Mouse (Mus musculus): Measurements from ENCODE around the gene Zbtb9. TPM values are rescaled to one million over a fixed set of nuclear protein-coding genes. Genes with fewer than 3 reads are reported as not detected.
A peak's percentile ranks its signal among the peaks of the same experiment; 100 is the strongest.

Zbtb9 gene
- polyA plus RNA-seq, 1 experiment from 2014 or later = 14.1 TPM

DNA sequence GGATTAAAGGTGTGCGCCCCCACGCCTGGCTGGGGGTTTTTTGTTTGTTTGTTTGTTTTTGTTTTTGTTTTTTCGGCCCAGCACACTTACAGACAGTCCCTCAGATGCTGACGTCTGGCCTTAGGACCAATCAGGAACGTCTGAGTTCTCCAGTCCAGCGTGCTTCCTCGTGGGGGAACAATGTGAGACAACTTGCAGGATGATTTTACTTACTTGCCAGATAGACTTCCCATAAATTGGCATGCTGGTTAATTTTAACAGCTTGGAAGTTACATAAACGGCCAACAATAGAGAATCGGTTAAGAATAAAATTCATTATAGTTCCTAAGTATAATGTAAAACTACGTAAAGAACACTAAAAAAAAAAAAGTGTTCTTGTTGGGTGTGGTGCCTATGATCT lies 38.2 kb downstream of the Zbtb9 start:
- H3K4me3 ChIP-seq (replicated peaks; ENCODE audit: low read length) = no peak overlapping the region
- no peak overlapping the region for H3K4me2 ChIP-seq (ENCODE audit: low read depth, low read length)
- H3K9ac ChIP-seq (ENCODE audit: low read length) = no peak overlapping the region
- H3K27ac ChIP-seq (ENCODE audit: low read length) = no peak overlapping the region
- 85% methylated on average over 10 of the region's 10 CpGs for WGBS
- H3K9me3 ChIP-seq (replicated peaks; ENCODE audit: control insufficient read depth, low read length) = no peaks in the 10 kb centered on the region
- no peaks in the 10 kb centered on the region for H3K27me3 ChIP-seq (ENCODE audit: control insufficient read depth, insufficient read depth, low read length)
- H3K4me1 ChIP-seq (ENCODE audit: control insufficient read depth, insufficient read depth, low read length) = no peaks in the 10 kb centered on the region
- ATAC-seq (ENCODE audit: insufficient read depth, low FRiP score) = no peak
- H3K36me3 ChIP-seq (ENCODE audit: control insufficient read depth, insufficient read depth, low read length) = no peaks in the 10 kb centered on the region

DNA sequence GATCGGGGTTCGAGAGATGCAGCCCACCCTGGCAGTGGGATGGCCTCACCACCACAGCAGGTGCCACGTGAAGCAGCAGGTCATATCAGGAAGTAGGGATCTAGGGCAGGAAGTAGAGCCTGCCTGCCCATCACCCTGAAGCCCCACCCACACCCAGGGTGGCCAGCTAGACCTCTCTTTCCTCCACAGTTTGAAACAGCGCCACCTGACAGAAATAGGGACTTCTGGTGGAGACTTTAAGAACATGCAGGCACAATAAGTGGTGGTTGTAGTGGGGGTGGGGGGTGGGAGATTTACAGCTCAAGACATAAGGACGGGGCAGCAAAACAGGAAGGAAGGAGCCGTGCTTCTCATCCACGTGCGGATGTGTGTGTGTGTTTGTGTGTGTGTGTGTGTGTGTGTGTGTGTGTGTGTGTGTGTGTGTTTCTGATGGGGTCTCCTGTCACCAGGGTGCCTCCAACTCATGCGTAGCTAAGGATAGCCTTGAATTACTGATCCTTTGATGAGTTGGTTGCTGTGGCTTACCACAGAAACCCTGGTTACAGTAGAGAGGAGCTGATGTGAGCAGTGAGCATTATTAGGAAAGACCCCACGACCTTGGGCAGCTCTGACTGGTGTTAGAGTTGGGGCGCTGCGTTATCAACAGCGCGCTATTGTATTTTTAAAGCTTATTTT lies 39.2 kb downstream of the Zbtb9 start:
- Histone ChIP-seq H3K27me3 (ENCODE audit: control insufficient read depth, insufficient read depth, low read length) (no peaks in the 10 kb centered on the region), H3K36me3 (ENCODE audit: control insufficient read depth, insufficient read depth, low read length) (no peaks in the 10 kb centered on the region), H3K4me1 (ENCODE audit: control insufficient read depth, insufficient read depth, low read length) (no peaks in the 10 kb centered on the region), H3K9ac (ENCODE audit: low read length) (no peak overlapping the region), H3K4me2 (ENCODE audit: low read depth, low read length) (0 out of 2 replicates have a peak overlapping the region, but pooled peaks have one; percentile 2), H3K4me3 (replicated peaks; ENCODE audit: low read length) (no peak overlapping the region), H3K9me3 (replicated peaks; ENCODE audit: control insufficient read depth, low read length) (no peaks in the 10 kb centered on the region), H3K27ac (ENCODE audit: low read length) (no peak overlapping the region)
- peak; percentile 23; the same call in 1 of the 2 replicates for ATAC-seq (ENCODE audit: insufficient read depth, low FRiP score)
- WGBS = 48% methylated on average over 14 of the region's 14 CpGs

GRCm38 (mm10) chr17:27012909-27013308 lies 39.9 kb downstream of the Zbtb9 start:
- Histone ChIP-seq H3K9me3 (replicated peaks; ENCODE audit: control insufficient read depth, low read length) (no peaks in the 10 kb centered on the region), H3K27me3 (ENCODE audit: control insufficient read depth, insufficient read depth, low read length) (no peaks in the 10 kb centered on the region), H3K36me3 (ENCODE audit: control insufficient read depth, insufficient read depth, low read length) (no peaks in the 10 kb centered on the region), H3K4me3 (replicated peaks; ENCODE audit: low read length) (no peak overlapping the region), H3K4me1 (ENCODE audit: control insufficient read depth, insufficient read depth, low read length) (0 out of 2 replicates have a peak, but pooled peaks cover 3% of the 10 kb centered on the region), H3K27ac (ENCODE audit: low read length) (no peak overlapping the region), H3K4me2 (ENCODE audit: low read depth, low read length) (no peak overlapping the region), H3K9ac (ENCODE audit: low read length) (no peak overlapping the region; the same call in 1 of the 2 replicates)
- WGBS = 31% methylated on average over 6 of the region's 6 CpGs
- no peak for ATAC-seq (ENCODE audit: insufficient read depth, low FRiP score)

DNA sequence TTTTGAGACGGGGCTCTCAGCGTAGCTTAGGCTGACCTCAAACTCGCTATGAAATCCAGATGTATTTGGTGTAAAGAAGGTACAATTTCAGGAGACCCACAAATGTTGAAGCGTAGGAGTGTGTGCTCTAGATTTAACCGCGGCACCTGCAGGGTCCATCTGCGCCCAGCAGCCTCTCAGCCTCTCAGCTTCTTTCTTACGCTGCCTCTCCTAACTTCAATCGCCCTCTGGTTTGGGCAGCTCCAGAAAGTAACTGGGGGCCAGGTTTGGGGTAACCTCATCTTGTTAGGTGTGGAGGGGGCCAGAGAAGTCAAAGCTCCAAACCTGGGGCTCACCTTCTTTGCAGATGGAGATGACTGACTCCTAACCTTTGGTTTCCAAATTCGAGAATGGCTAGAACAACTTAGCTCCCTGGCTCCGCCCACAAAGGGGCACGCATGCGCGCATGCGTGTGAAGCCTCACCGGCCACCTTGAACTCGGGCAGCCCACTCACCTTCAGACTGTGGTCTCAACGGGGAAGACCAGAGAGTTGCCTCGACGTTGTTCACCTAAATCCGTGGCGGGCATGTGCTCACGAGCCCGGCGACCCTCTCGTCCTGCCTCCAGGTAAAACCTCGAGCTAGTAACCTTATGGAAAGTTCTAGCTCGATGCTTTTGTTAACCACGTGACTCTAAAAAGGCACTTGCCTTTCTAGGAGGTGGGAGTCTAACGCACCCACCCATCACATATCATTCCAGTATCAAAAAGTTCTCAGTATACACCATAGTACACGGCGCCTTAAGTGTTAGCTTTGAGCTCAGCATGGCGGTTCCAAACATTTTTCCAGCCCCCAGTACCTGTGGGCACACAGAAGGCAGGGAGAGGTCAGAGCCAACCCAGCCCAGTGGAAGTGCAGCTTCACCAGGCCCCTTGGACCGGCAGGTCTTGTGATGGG lies 44.9 kb downstream of the Zbtb9 start:
- Histone ChIP-seq H3K4me2 (ENCODE audit: low read depth, low read length) (peak overlapping the region; percentile 84), H3K4me3 (replicated peaks; ENCODE audit: low read length) (peak overlapping the region; percentile 59), H3K9me3 (replicated peaks; ENCODE audit: control insufficient read depth, low read length) (no peaks in the 10 kb centered on the region), H3K4me1 (ENCODE audit: control insufficient read depth, insufficient read depth, low read length) (0 out of 2 replicates have a peak, but pooled peaks cover 3% of the 10 kb centered on the region), H3K36me3 (ENCODE audit: control insufficient read depth, insufficient read depth, low read length) (peaks cover 8% of the 10 kb centered on the region), H3K27ac (ENCODE audit: low read length) (peak overlapping the region; percentile 67), H3K27me3 (ENCODE audit: control insufficient read depth, insufficient read depth, low read length) (no peaks in the 10 kb centered on the region), H3K9ac (ENCODE audit: low read length) (peak overlapping the region; percentile 79)
- peak; percentile 82 for ATAC-seq (ENCODE audit: insufficient read depth, low FRiP score)
- WGBS = 5% methylated on average over 34 of the region's 34 CpGs

DNA sequence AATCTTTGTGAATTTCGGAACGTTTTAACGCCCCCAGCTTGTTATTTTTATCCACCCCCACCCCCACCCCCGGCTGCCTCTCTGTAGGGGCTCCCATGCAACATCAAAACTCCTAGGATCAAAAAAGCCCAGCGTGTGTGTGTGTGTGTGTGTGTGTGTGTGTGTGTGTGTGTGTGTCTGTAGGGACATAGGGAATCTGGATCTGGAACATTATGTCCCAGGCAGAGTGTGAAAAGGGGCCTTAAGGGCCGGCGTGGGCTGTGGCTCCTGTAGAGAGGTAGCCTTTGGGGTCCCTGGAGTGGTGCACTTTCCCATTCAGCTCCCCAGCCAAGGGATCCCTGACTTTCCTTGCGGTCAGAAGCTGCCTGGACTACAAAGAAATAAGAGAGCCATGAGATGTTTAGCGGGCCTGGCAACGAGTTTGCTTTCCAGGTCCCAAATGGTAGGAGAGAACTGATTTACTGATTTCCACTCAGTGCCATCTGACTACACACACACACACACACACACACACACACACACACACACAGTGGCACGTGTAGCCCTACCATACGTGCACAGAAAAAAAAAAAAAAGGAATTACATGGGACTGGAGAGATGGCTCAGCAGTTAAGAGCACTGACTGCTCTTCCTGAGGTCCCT lies 45.7 kb downstream of the Zbtb9 start:
- ATAC-seq (ENCODE audit: insufficient read depth, low FRiP score) = no peak
- no peaks in the 10 kb centered on the region for H3K27me3 ChIP-seq (ENCODE audit: control insufficient read depth, insufficient read depth, low read length)
- peak overlapping the region; percentile 79 for H3K9ac ChIP-seq (ENCODE audit: low read length)
- 33% methylated on average over 12 of the region's 12 CpGs for WGBS
- H3K4me3 ChIP-seq (replicated peaks; ENCODE audit: low read length) = peak overlapping the region; percentile 59
- H3K36me3 ChIP-seq (ENCODE audit: control insufficient read depth, insufficient read depth, low read length) = peaks cover 8% of the 10 kb centered on the region
- H3K4me1 ChIP-seq (ENCODE audit: control insufficient read depth, insufficient read depth, low read length) = 0 out of 2 replicates have a peak, but pooled peaks cover 3% of the 10 kb centered on the region
- peak overlapping the region; percentile 84 for H3K4me2 ChIP-seq (ENCODE audit: low read depth, low read length)
- no peak overlapping the region; the same call in 1 of the 2 replicates for H3K27ac ChIP-seq (ENCODE audit: low read length)
- H3K9me3 ChIP-seq (replicated peaks; ENCODE audit: control insufficient read depth, low read length) = no peaks in the 10 kb centered on the region

- 85% methylated on average over 14 of the region's 14 CpGs for WGBS
- peaks cover 8% of the 10 kb centered on the region for H3K36me3 ChIP-seq (ENCODE audit: control insufficient read depth, insufficient read depth, low read length)
These were observed 48.1 kb downstream of the Zbtb9 start for GRCm38 (mm10) chr17:27021076-27021475.

DNA sequence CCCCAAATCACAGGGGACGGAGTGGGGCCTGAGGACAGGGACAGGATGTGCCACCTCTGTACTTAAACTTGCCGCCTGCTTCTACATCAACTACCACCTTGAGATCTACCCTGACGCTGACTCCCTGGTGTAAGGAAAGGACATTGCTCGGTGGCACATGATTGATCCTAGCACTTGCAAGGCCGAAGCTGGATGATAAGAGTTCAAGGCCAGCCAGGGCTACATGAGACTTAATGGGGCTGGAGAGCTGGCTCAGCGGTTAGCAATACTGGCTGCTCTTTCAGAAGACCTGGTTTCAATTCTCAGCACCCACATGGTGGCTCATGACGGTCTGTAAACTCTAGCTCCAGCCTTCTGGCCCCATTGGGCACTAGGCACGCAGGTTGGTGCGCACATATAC lies 48.8 kb downstream of the Zbtb9 start:
- WGBS = 92% methylated on average over 9 of the region's 9 CpGs

More at GRCm38 (mm10) chr17:27021076-27021475, 48.1 kb downstream of the Zbtb9 start:
- 0 out of 2 replicates have a peak, but pooled peaks cover 3% of the 10 kb centered on the region for H3K4me1 ChIP-seq (ENCODE audit: control insufficient read depth, insufficient read depth, low read length)
- H3K4me2 ChIP-seq (ENCODE audit: low read depth, low read length) = no peak overlapping the region
- H3K9me3 ChIP-seq (replicated peaks; ENCODE audit: control insufficient read depth, low read length) = no peaks in the 10 kb centered on the region
- H3K27ac ChIP-seq (ENCODE audit: low read length) = no peak overlapping the region
- no peaks in the 10 kb centered on the region for H3K27me3 ChIP-seq (ENCODE audit: control insufficient read depth, insufficient read depth, low read length)
- ATAC-seq (ENCODE audit: insufficient read depth, low FRiP score) = no peak
- no peak overlapping the region for H3K4me3 ChIP-seq (replicated peaks; ENCODE audit: low read length)
- H3K9ac ChIP-seq (ENCODE audit: low read length) = no peak overlapping the region

DNA sequence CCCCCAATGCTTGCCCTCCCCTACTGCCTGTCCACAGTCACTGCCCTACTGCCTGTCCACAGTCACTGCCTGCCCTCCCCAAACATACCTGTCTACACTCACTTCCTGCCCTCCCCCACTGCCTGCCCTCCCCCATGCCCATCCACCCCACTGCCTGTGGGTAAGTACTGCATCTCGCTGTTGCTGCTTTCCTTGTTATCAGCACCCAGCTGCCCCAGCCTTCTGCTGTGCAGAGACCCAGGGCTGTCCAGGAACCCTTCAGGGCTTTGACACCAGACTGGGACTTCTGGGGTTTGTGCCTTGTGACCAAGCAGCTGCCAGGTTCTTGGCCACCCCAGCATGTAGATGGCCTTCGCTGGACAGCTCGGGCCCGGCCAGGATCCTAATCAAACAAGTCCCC lies 50.4 kb downstream of the Zbtb9 start:
- Histone ChIP-seq H3K27ac (ENCODE audit: low read length) (no peak overlapping the region), H3K4me3 (replicated peaks; ENCODE audit: low read length) (no peak overlapping the region), H3K27me3 (ENCODE audit: control insufficient read depth, insufficient read depth, low read length) (no peaks in the 10 kb centered on the region), H3K9ac (ENCODE audit: low read length) (no peak overlapping the region), H3K4me1 (ENCODE audit: control insufficient read depth, insufficient read depth, low read length) (peaks cover 9% of the 10 kb centered on the region), H3K4me2 (ENCODE audit: low read depth, low read length) (no peak overlapping the region), H3K9me3 (replicated peaks; ENCODE audit: control insufficient read depth, low read length) (no peaks in the 10 kb centered on the region), H3K36me3 (ENCODE audit: control insufficient read depth, insufficient read depth, low read length) (peaks cover 8% of the 10 kb centered on the region)
- 90% methylated on average over 4 of the region's 4 CpGs for WGBS
- ATAC-seq (ENCODE audit: insufficient read depth, low FRiP score) = no peak

More for the DNA sequence above, 48.8 kb downstream of the Zbtb9 start:
- ATAC-seq (ENCODE audit: insufficient read depth, low FRiP score) = no peak
- Histone ChIP-seq H3K4me2 (ENCODE audit: low read depth, low read length) (no peak overlapping the region), H3K36me3 (ENCODE audit: control insufficient read depth, insufficient read depth, low read length) (peaks cover 8% of the 10 kb centered on the region), H3K9me3 (replicated peaks; ENCODE audit: control insufficient read depth, low read length) (no peaks in the 10 kb centered on the region), H3K27ac (ENCODE audit: low read length) (no peak overlapping the region), H3K4me1 (ENCODE audit: control insufficient read depth, insufficient read depth, low read length) (peaks cover 3% of the 10 kb centered on the region; the same call in 1 of the 2 replicates), H3K9ac (ENCODE audit: low read length) (no peak overlapping the region), H3K4me3 (replicated peaks; ENCODE audit: low read length) (no peak overlapping the region), H3K27me3 (ENCODE audit: control insufficient read depth, insufficient read depth, low read length) (no peaks in the 10 kb centered on the region)

Measured in stomach, embryonic 16.5 days (tissue).